Mouse (Mus musculus) ovary, adult 10 weeks (tissue): ENCODE measurements around the gene Gm21704. TPM values are rescaled to one million over a fixed set of nuclear protein-coding genes. Genes with fewer than 3 reads are reported as not detected.

Source experiments
- polyA plus RNA-seq: library from polyadenylated mRNA; stranded (reverse); fragments of 350-450 nt; fragmentation: Illumina TruSeq; extraction: RNeasy Lipid Tissue Mini Kit (QIAGEN cat#74804); gene quantifications from one replicate; pipeline ENCODE4 v1.2.3, GENCODE M21; 2014

Gm21704 gene
- not detected for polyA plus RNA-seq

GRCm38 (mm10) chrY:3410067-3410466 lies at the start of gene Gm21704, which contains the start of gene Gm21708:
Gene Gm21704, minus strand, starts transcription at chrY:3410167.
Gene Gm21708, minus strand, starts transcription at chrY:3410167.

GRCm38 (mm10) chrY:3345229-3345628 lies 64.7 kb downstream of the Gm21704 start, which contains the start of gene Gm21693:
Gene Gm21693, minus strand, starts transcription at chrY:3345329.

Other genes starting within 250 kb of the Gm21704 start
- gene Gm21677, start 103.7 kb downstream of the Gm21704 start, polyA plus RNA-seq = not detected
- not detected for gene Gm21693, start 64.8 kb downstream of the Gm21704 start, polyA plus RNA-seq
- not detected for gene Gm21708, start within 50 bp of the Gm21704 start, polyA plus RNA-seq